Comparison of ENCODE assay signal across 28 mouse cellular contexts in the genomic region with DNA sequence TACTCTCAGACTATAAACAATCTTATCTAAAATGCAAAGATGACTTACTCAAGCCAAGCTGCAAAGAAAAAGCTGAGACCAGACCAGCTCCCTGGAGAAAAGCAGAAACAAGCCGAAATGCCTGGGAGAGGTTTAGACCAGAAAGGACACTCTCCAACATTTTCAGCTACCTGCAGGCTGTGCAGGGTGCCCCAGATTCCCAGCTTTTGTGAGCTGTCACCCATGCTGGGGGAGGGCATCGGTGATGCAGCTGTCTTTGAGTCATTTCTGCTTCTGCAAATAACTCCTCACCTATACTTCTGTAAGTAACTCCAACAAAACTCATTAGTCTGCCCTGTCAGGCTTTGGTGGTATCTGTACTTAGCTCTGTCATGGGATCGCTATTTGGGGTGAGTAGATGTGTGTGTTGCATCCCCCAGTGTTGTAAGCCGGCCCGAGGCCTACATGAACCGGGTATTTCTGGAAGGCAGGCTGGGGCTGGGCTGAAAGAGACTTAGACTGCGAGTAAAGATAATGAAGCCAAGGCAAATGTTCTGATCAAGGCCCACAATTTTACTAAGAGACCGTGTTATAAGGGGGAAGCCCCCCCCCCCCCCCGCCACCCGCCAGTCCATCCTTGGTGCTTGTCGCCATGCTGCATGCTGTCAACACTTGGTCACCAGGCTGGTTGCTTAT. TPM values are rescaled to one million over a fixed set of nuclear protein-coding genes. Genes with fewer than 3 reads are reported as not detected.
A peak's percentile ranks its signal among the peaks of the same experiment; 100 is the strongest.
DNase-seq lines count a peak whose midpoint lies in the region; ATAC-seq and TF ChIP-seq lines count a peak whose summit lies in the region.
"Had no signal": no experiment of that assay in that cellular context is flagged by ENCODE, and none has a peak within 500 bp of the region (broad histone marks: within the 10 kb centered on the region; RNA-seq: fewer than 3 reads in every experiment).

No protein-coding gene starts in this region.

- H3K4me3 ChIP-seq in heart, embryonic 10.5 days: no peak overlapping the region
- no peak overlapping the region for H3K4me3 ChIP-seq in heart, adult 2 months
- H3K4me3 ChIP-seq: embryonic facial prominence, embryonic 13.5 days; embryonic facial prominence, embryonic 15.5 days; erythroblast, embryonic 14.5 days; forebrain, embryonic 10.5 days; forebrain, embryonic 12.5 days had no signal

- WGBS in heart, embryonic 10.5 days: 88% methylated on average over 11 of the region's 11 CpGs
- WGBS in heart, adult 2 months: 93% methylated on average over 11 of the region's 11 CpGs

- intact Hi-C loops in heart, adult 2 months (cut with DNase I): no loop called here

- no peak for TF ChIP-seq EP300 in heart, adult 2 months (IDR thresholded peaks at IDR 0.05; ENCODE audit: insufficient read depth, low read depth, low read length)

- H3K4me1 ChIP-seq in heart, embryonic 10.5 days: no peaks in the 10 kb centered on the region
- H3K4me1 ChIP-seq in heart, adult 2 months (ENCODE audit: control insufficient read depth, insufficient read depth, low read length): no peaks in the 10 kb centered on the region
- H3K4me1 ChIP-seq: embryonic facial prominence, embryonic 13.5 days; embryonic facial prominence, embryonic 15.5 days; forebrain, embryonic 10.5 days; forebrain, embryonic 12.5 days had no signal

- no peak for TF ChIP-seq CTCF in heart, adult 2 months (IDR thresholded peaks at IDR 0.05)

- no peak for DNase-seq in frontal cortex, postnatal 14 days (ENCODE audit: low spot score in 2 of 2)
- DNase-seq in heart, embryonic 10.5 days (ENCODE audit: low spot score): peak; percentile 57
- no peak for DNase-seq in heart, adult 2 months
- DNase-seq in right cerebral cortex, adult 2 months (ENCODE audit: low spot score in 2 of 2): peak; percentile 17 to 28
- no peak for DNase-seq in right cerebral cortex, postnatal 10 days (ENCODE audit: low spot score in 2 of 2)
- DNase-seq in brain, adult 2 months (ENCODE audit: low read depth, low spot score): peak; percentile 65
- DNase-seq: adrenal gland, adult 8-10 months; adrenal gland, postnatal 14 days; adrenal gland, postnatal 36 days; B cell, adult 2 months; cerebellum, adult 11 months; cerebellum, adult 18-20 months; cerebellum, adult 8-10 months; cerebellum, adult 9-11 months; cerebellum, postnatal 14 days; cerebellum, postnatal 36 days; embryo, embryonic 11 days had no signal

- H3K27ac ChIP-seq in heart, embryonic 10.5 days: no peak overlapping the region
- no peak overlapping the region for H3K27ac ChIP-seq in heart, adult 2 months
- H3K27ac ChIP-seq: embryonic facial prominence, embryonic 13.5 days; embryonic facial prominence, embryonic 15.5 days; forebrain, embryonic 10.5 days; forebrain, embryonic 12.5 days had no signal

- H3K27me3 ChIP-seq in heart, embryonic 10.5 days (ENCODE audit: insufficient read depth, poor library complexity, severe bottlenecking): no peaks in the 10 kb centered on the region
- no peaks in the 10 kb centered on the region for H3K27me3 ChIP-seq in heart, adult 2 months (ENCODE audit: control insufficient read depth, insufficient read depth, low read length)
- H3K27me3 ChIP-seq: CH12.LX; embryonic facial prominence, embryonic 13.5 days; embryonic facial prominence, embryonic 15.5 days; forebrain, embryonic 12.5 days; Patski had no signal

- no peak overlapping the region for H3K9ac ChIP-seq in heart, adult 2 months (ENCODE audit: low read depth, low read length)
- H3K9ac ChIP-seq: embryonic facial prominence, embryonic 13.5 days; embryonic facial prominence, embryonic 15.5 days; forebrain, embryonic 12.5 days had no signal

- TF ChIP-seq POLR2A in heart, adult 2 months (IDR thresholded peaks at IDR 0.05; ENCODE audit: insufficient read depth, low read depth, low read length): no peak

- peaks cover 20% of the 10 kb centered on the region; the same call in 1 of the 2 replicates for H3K36me3 ChIP-seq in heart, embryonic 10.5 days
- no peaks in the 10 kb centered on the region for H3K36me3 ChIP-seq in heart, adult 2 months (ENCODE audit: control insufficient read depth, insufficient read depth, low read length)

- peak; percentile 50 for ATAC-seq in frontal cortex, adult (ENCODE audit: low TSS enrichment)
- ATAC-seq: activated CD4-positive, CD25-positive, alpha-beta regulatory T cell, adult 4 months; CD4-positive, CD25-positive, alpha-beta regulatory T cell, adult 4 months; forebrain, embryonic 14.5 days; Patski had no signal

- H3K9me3 ChIP-seq in heart, embryonic 10.5 days: no peaks in the 10 kb centered on the region
- H3K9me3 ChIP-seq: embryonic facial prominence, embryonic 13.5 days; embryonic facial prominence, embryonic 15.5 days; forebrain, embryonic 10.5 days; forebrain, embryonic 12.5 days had no signal

- no peaks in the 10 kb centered on the region for H3K79me2 ChIP-seq in heart, adult 2 months (replicated peaks; ENCODE audit: control insufficient read depth, insufficient read depth, low read length)

RNA-seq across cellular contexts. Expression of a gene that starts 17.8 kb away (rescaled TPM):
- 80.2 and 89.6 TPM in 2 replicates for polyA plus RNA-seq in heart, embryonic 10.5 days (2016; fragmentation: Nextera tagmentation; extraction: Ambion mirVana)
- 10 to 100 TPM; 60.7 to 63.0 TPM for total RNA-seq in heart, adult 2 months (2021)
- 7.7 and 17.0 TPM in 2 replicates for polyA plus RNA-seq in heart, adult 2 months (2012; rRNA removed)

RNA-seq across cellular contexts. Expression of a gene that starts 45.4 kb away (rescaled TPM):
- polyA plus RNA-seq in heart, embryonic 10.5 days (2016; fragmentation: Nextera tagmentation; extraction: Ambion mirVana): 45.5 and 48.9 TPM in 2 replicates
- total RNA-seq in heart, adult 2 months (2021): 10 to 100 TPM; 80.9 to 98.5 TPM
- 47.4 and 85.0 TPM in 2 replicates for polyA plus RNA-seq in heart, adult 2 months (2012; rRNA removed)

Comparison
In these comparisons a context has a peak if more than half of its experiments do, and no peak if none do; other contexts are left out.
1. DNase-seq: peak in heart, embryonic 10.5 days (single experiment), right cerebral cortex, adult 2 months (2 of 2) and brain, adult 2 months (single experiment); none in frontal cortex, postnatal 14 days (0 of 2), heart, adult 2 months (0 of 2) and right cerebral cortex, postnatal 10 days (0 of 2).